Mouse (Mus musculus): ENCODE results near the gene Emx1.

GRCm38 (mm10) chr6:85193381-85194318 is 6.4 kb downstream of the Emx1 start:
- no peak for TF ChIP-seq EP300 (IDR thresholded peaks at IDR 0.05)
- TF ChIP-seq CTCF (IDR thresholded peaks at IDR 0.05), result no peak

Measured in lung, postnatal 0 days (tissue).